Mouse (Mus musculus): ENCODE measurements around the gene Uba5. TPM values are rescaled to one million over a fixed set of nuclear protein-coding genes. Genes with fewer than 3 reads are reported as not detected.
A peak's percentile ranks its signal among the peaks of the same experiment; 100 is the strongest.

The Uba5 gene
- polyA plus RNA-seq, 2 experiments, result 14.6 to 21.2 TPM

- no peaks in the 10 kb centered on the region for H3K9me3 ChIP-seq (ENCODE audit: control insufficient read depth, low read length)
- H3K4me2 ChIP-seq (ENCODE audit: low read depth), result peak overlapping the region; percentile 9; the same call in 1 of the 2 replicates
- H3K4me3 ChIP-seq (ENCODE audit: insufficient read depth in 1 of 2, low read depth in 2 of 2, low read length in 2 of 2), result no peak overlapping the region
- WGBS (ENCODE audit: insufficient replicate concordance), result 58% methylated on average over 6 of the region's 6 CpGs
- H3K27me3 ChIP-seq (ENCODE audit: control insufficient read depth, insufficient read depth, low read length), result no peaks in the 10 kb centered on the region
- no peak for DNase-seq (ENCODE audit: low read depth in 3 of 3, low spot score in 3 of 3)
- H3K9ac ChIP-seq (replicated peaks), result no peak overlapping the region
- no peak for TF ChIP-seq EP300 (IDR thresholded peaks at IDR 0.05; ENCODE audit: low read depth)
- TF ChIP-seq CTCF (IDR thresholded peaks at IDR 0.05; ENCODE audit: low read depth), result no peak
- H3K4me1 ChIP-seq (replicated peaks; ENCODE audit: control insufficient read depth in 2 of 2, insufficient read depth in 2 of 2, low read length in 1 of 2), result peaks cover 0 to 3% of the 10 kb centered on the region in 2 experiments; a peak in 2 of 4 replicates
- no peak for ATAC-seq (ENCODE audit: insufficient read depth)
- no peaks in the 10 kb centered on the region for H3K36me3 ChIP-seq (replicated peaks; ENCODE audit: control insufficient read depth, insufficient read depth, low read depth)
- no peak overlapping the region for H3K27ac ChIP-seq
These were observed 28.2 kb downstream of the Uba5 start for GRCm38 (mm10) chr9:104034718-104035117.

- Histone ChIP-seq H3K27me3 (ENCODE audit: control insufficient read depth, insufficient read depth, low read length) (no peaks in the 10 kb centered on the region), H3K9me3 (ENCODE audit: control insufficient read depth, low read length) (no peaks in the 10 kb centered on the region), H3K9ac (replicated peaks) (no peak overlapping the region), H3K4me2 (ENCODE audit: low read depth) (no peak overlapping the region), H3K36me3 (replicated peaks; ENCODE audit: control insufficient read depth, insufficient read depth, low read depth) (no peaks in the 10 kb centered on the region), H3K27ac (no peak overlapping the region), H3K4me3 (ENCODE audit: insufficient read depth in 1 of 2, low read depth in 2 of 2, low read length in 2 of 2) (no peak overlapping the region), H3K4me1 (replicated peaks; ENCODE audit: control insufficient read depth in 2 of 2, insufficient read depth in 2 of 2, low read length in 1 of 2) (peaks cover 0 to 3% of the 10 kb centered on the region in 2 experiments; a peak in 2 of 4 replicates)
- TF ChIP-seq CTCF (IDR thresholded peaks at IDR 0.05; ENCODE audit: low read depth) (no peak), EP300 (IDR thresholded peaks at IDR 0.05; ENCODE audit: low read depth) (no peak)
- 69% methylated on average over 8 of the region's 8 CpGs for WGBS (ENCODE audit: insufficient replicate concordance)
- no peak for DNase-seq (ENCODE audit: low read depth in 3 of 3, low spot score in 3 of 3)
- ATAC-seq (ENCODE audit: insufficient read depth), result no peak
These were observed 28.7 kb downstream of the Uba5 start for GRCm38 (mm10) chr9:104034231-104034630.

- WGBS (ENCODE audit: insufficient replicate concordance), result 78% methylated on average over 11 of the region's 11 CpGs
- ATAC-seq (ENCODE audit: insufficient read depth) (no peak), DNase-seq (ENCODE audit: low read depth in 3 of 3, low spot score in 3 of 3) (no peak)
- H3K36me3 ChIP-seq (replicated peaks; ENCODE audit: control insufficient read depth, insufficient read depth, low read depth), result no peaks in the 10 kb centered on the region
- H3K4me2 ChIP-seq (ENCODE audit: low read depth), result no peak overlapping the region
- H3K4me3 ChIP-seq (ENCODE audit: insufficient read depth in 1 of 2, low read depth in 2 of 2, low read length in 2 of 2), result no peak overlapping the region
- H3K9ac ChIP-seq (replicated peaks), result no peak overlapping the region
- H3K9me3 ChIP-seq (ENCODE audit: control insufficient read depth, low read length), result no peaks in the 10 kb centered on the region
- TF ChIP-seq CTCF (IDR thresholded peaks at IDR 0.05; ENCODE audit: low read depth) (no peak), EP300 (IDR thresholded peaks at IDR 0.05; ENCODE audit: low read depth) (no peak)
- H3K27me3 ChIP-seq (ENCODE audit: control insufficient read depth, insufficient read depth, low read length), result no peaks in the 10 kb centered on the region
- no peak overlapping the region for H3K27ac ChIP-seq
- H3K4me1 ChIP-seq (replicated peaks; ENCODE audit: control insufficient read depth in 2 of 2, insufficient read depth in 2 of 2, low read length in 1 of 2), result no peaks in the 10 kb centered on the region; a peak in 1 of 4 replicates
These were observed 33.1 kb downstream of the Uba5 start for GRCm38 (mm10) chr9:104029861-104030260.

- 77% methylated on average over 8 of the region's 8 CpGs for WGBS (ENCODE audit: insufficient replicate concordance)
- TF ChIP-seq EP300 (IDR thresholded peaks at IDR 0.05; ENCODE audit: low read depth), result no peak
- no peak for TF ChIP-seq CTCF (IDR thresholded peaks at IDR 0.05; ENCODE audit: low read depth)
- ATAC-seq (ENCODE audit: insufficient read depth), result no peak
These were observed 35.7 kb downstream of the Uba5 start for GRCm38 (mm10) chr9:104027186-104027585.

GRCm38 (mm10) chr9:104021026-104021425 lies 41.9 kb downstream of the Uba5 start:
- H3K9ac ChIP-seq (replicated peaks), result no peak overlapping the region
- no peaks in the 10 kb centered on the region for H3K9me3 ChIP-seq (ENCODE audit: control insufficient read depth, low read length)
- 84% methylated on average over 10 of the region's 10 CpGs for WGBS (ENCODE audit: insufficient replicate concordance)
- no peak for TF ChIP-seq EP300 (IDR thresholded peaks at IDR 0.05; ENCODE audit: low read depth)
- TF ChIP-seq CTCF (IDR thresholded peaks at IDR 0.05; ENCODE audit: low read depth), result no peak
- H3K4me1 ChIP-seq (replicated peaks; ENCODE audit: control insufficient read depth in 2 of 2, insufficient read depth in 2 of 2, low read length in 1 of 2), result no peaks in the 10 kb centered on the region
- no peak overlapping the region for H3K4me2 ChIP-seq (ENCODE audit: low read depth)
- ATAC-seq (ENCODE audit: insufficient read depth) (no peak), DNase-seq (ENCODE audit: low read depth in 3 of 3, low spot score in 3 of 3) (no peak)
- no peak overlapping the region for H3K27ac ChIP-seq
- no peak overlapping the region for H3K4me3 ChIP-seq (ENCODE audit: insufficient read depth in 1 of 2, low read depth in 2 of 2, low read length in 2 of 2)
- H3K27me3 ChIP-seq (ENCODE audit: control insufficient read depth, insufficient read depth, low read length), result no peaks in the 10 kb centered on the region
- no peaks in the 10 kb centered on the region for H3K36me3 ChIP-seq (replicated peaks; ENCODE audit: control insufficient read depth, insufficient read depth, low read depth)

More at GRCm38 (mm10) chr9:104027186-104027585, 35.7 kb downstream of the Uba5 start:
- no peak overlapping the region for H3K9ac ChIP-seq (replicated peaks)
- H3K4me1 ChIP-seq (replicated peaks; ENCODE audit: control insufficient read depth in 2 of 2, insufficient read depth in 2 of 2, low read length in 1 of 2), result no peaks in the 10 kb centered on the region
- no peak for DNase-seq (ENCODE audit: low read depth in 3 of 3, low spot score in 3 of 3)
- H3K9me3 ChIP-seq (ENCODE audit: control insufficient read depth, low read length), result no peaks in the 10 kb centered on the region
- H3K4me2 ChIP-seq (ENCODE audit: low read depth), result no peak overlapping the region
- H3K36me3 ChIP-seq (replicated peaks; ENCODE audit: control insufficient read depth, insufficient read depth, low read depth), result no peaks in the 10 kb centered on the region
- H3K27ac ChIP-seq, result no peak overlapping the region
- H3K4me3 ChIP-seq (ENCODE audit: insufficient read depth in 1 of 2, low read depth in 2 of 2, low read length in 2 of 2), result no peak overlapping the region
- H3K27me3 ChIP-seq (ENCODE audit: control insufficient read depth, insufficient read depth, low read length), result no peaks in the 10 kb centered on the region

Measured in liver, embryonic 14.5 days (tissue).